Mouse (Mus musculus) heart, embryonic 15.5 days (tissue): Measurements from ENCODE around the gene Bloc1s3. TPM values are rescaled to one million over a fixed set of nuclear protein-coding genes. Genes with fewer than 3 reads are reported as not detected.

ENCODE experiments used
- ATAC-seq: fragments of 200-750 bp; cut with Nextera tagmentation; replicated peaks from 2 replicates; pipeline ENCODE4 v1.8.0; 2017; ENCODE audit warnings: low read depth, moderate TSS enrichment; ENCODE audit not compliant: insufficient number of reproducible peaks, insufficient read depth, low FRiP score
- H3K27ac ChIP-seq: fragments of 300-500 bp; sonication (generic); 2 replicates; pipeline ENCODE4 v1.5.1; 2015; ENCODE audit warnings: mild to moderate bottlenecking, inconsistent platforms
- H3K27me3 ChIP-seq: fragments of 300-500 bp; sonication (generic); 2 replicates; pipeline ENCODE4 v1.6.1; 2015; ENCODE audit warnings: inconsistent platforms
- H3K36me3 ChIP-seq: fragments of 300-500 bp; sonication (generic); 2 replicates; pipeline ENCODE4 v1.6.1; 2015; ENCODE audit warnings: mild to moderate bottlenecking, inconsistent platforms
- H3K4me1 ChIP-seq: fragments of 300-500 bp; sonication (generic); replicated peaks from 2 replicates; pipeline ENCODE4 v1.6.1; 2015; ENCODE audit warnings: inconsistent platforms
- H3K4me2 ChIP-seq: fragments of 300-500 bp; sonication (generic); 2 replicates; pipeline ENCODE4 v1.6.1; 2015; ENCODE audit warnings: inconsistent platforms, mild to moderate bottlenecking, moderate library complexity
- H3K4me3 ChIP-seq: fragments of 300-500 bp; sonication (generic); 2 replicates; pipeline ENCODE4 v1.5.1; 2015; ENCODE audit warnings: mild to moderate bottlenecking, inconsistent platforms
- H3K9ac ChIP-seq: fragments of 300-500 bp; sonication (generic); 2 replicates; pipeline ENCODE4 v1.6.1; 2015; ENCODE audit warnings: mild to moderate bottlenecking, inconsistent platforms
- H3K9me3 ChIP-seq: fragments of 300-500 bp; sonication (generic); replicated peaks from 2 replicates; pipeline ENCODE4 v1.6.1; 2016; ENCODE audit warnings: inconsistent platforms
- WGBS: fragments of 180-500 bp; shearing (Covaris S2); methylation state at CpG from one replicate; pipeline ENCODE4 v1.1.7; 2015; ENCODE audit warnings: mixed read lengths; 5-methylcytosine and 5-hydroxymethylcytosine counted together
- polyA plus RNA-seq: library from polyadenylated mRNA; unstranded; fragments of >200 nt; fragmentation: Nextera tagmentation; extraction: Ambion mirVana; gene quantifications from 2 replicates; pipeline ENCODE4 v1.2.1, GENCODE M21; 2015

The Bloc1s3 gene
- 1.5 and 1.7 TPM in 2 replicates for polyA plus RNA-seq

- Histone ChIP-seq H3K4me1 (peaks cover 28% of the 10 kb centered on the region), H3K4me2 (peak within 1 kb of the TSS; percentile 90), H3K36me3 (no peaks in the 10 kb centered on the region), H3K27me3 (no peaks in the 10 kb centered on the region), H3K27ac (peak within 1 kb of the TSS; percentile 78), H3K9me3 (no peaks in the 10 kb centered on the region), H3K9ac (peak within 1 kb of the TSS; percentile 82), H3K4me3 (peak within 1 kb of the TSS; percentile 88)
- under 1% methylated on average over 56 of the region's 56 CpGs for WGBS
- ATAC-seq: peak; percentile 95
Measured at GRCm38 (mm10) chr7:19508150-19508923, at the start of gene Bloc1s3, which contains the start of gene Trappc6a. Gene Bloc1s3 (minus strand): TSS chr7:19508367. Gene Trappc6a (plus strand): TSS chr7:19508395.

- Histone ChIP-seq H3K27ac (peak overlapping the region; percentile 53), H3K9ac (no peak overlapping the region)
- ATAC-seq: no peak
Measured at GRCm38 (mm10) chr7:19557086-19557485, 48.9 kb upstream of the Bloc1s3 start.

GRCm38 (mm10) chr7:19554168-19554567, 46.0 kb upstream of the Bloc1s3 start:
- WGBS: 90% methylated on average over 1 of the region's 1 CpGs
- no peak overlapping the region for H3K27ac ChIP-seq
- no peak overlapping the region for H3K9ac ChIP-seq
- no peaks in the 10 kb centered on the region; the same call in 1 of the 2 replicates for H3K36me3 ChIP-seq
- peaks cover 39% of the 10 kb centered on the region for H3K4me1 ChIP-seq
- no peak overlapping the region for H3K4me3 ChIP-seq
- no peak for ATAC-seq
- H3K4me2 ChIP-seq: no peak overlapping the region
- no peaks in the 10 kb centered on the region for H3K27me3 ChIP-seq
- no peaks in the 10 kb centered on the region for H3K9me3 ChIP-seq

More at GRCm38 (mm10) chr7:19557086-19557485, 48.9 kb upstream of the Bloc1s3 start:
- Histone ChIP-seq H3K4me3 (no peak overlapping the region), H3K4me1 (peaks cover 59% of the 10 kb centered on the region), H3K9me3 (no peaks in the 10 kb centered on the region), H3K36me3 (no peaks in the 10 kb centered on the region; the same call in 1 of the 2 replicates), H3K27me3 (no peaks in the 10 kb centered on the region), H3K4me2 (no peak overlapping the region)
- WGBS: 73% methylated on average over 2 of the region's 2 CpGs

GRCm38 (mm10) chr7:19552443-19552842, 44.3 kb upstream of the Bloc1s3 start:
- H3K36me3 ChIP-seq: no peaks in the 10 kb centered on the region; the same call in 1 of the 2 replicates
- peaks cover 22% of the 10 kb centered on the region for H3K4me1 ChIP-seq
- ATAC-seq: no peak
- no peak overlapping the region for H3K9ac ChIP-seq
- no peak overlapping the region for H3K4me3 ChIP-seq
- no peaks in the 10 kb centered on the region for H3K9me3 ChIP-seq
- H3K27ac ChIP-seq: no peak overlapping the region
- no peak overlapping the region for H3K4me2 ChIP-seq
- 38% methylated on average over 2 of the region's 2 CpGs for WGBS
- H3K27me3 ChIP-seq: no peaks in the 10 kb centered on the region

- Histone ChIP-seq H3K9me3 (no peaks in the 10 kb centered on the region), H3K36me3 (no peaks in the 10 kb centered on the region; the same call in 1 of the 2 replicates), H3K4me2 (no peak overlapping the region), H3K27ac (no peak overlapping the region), H3K27me3 (no peaks in the 10 kb centered on the region), H3K4me3 (no peak overlapping the region), H3K9ac (no peak overlapping the region), H3K4me1 (peaks cover 15% of the 10 kb centered on the region)
- WGBS: 84% methylated on average over 5 of the region's 5 CpGs
- ATAC-seq: no peak
Measured at GRCm38 (mm10) chr7:19551634-19552033, 43.5 kb upstream of the Bloc1s3 start.

- H3K27ac ChIP-seq: no peak overlapping the region
- no peak overlapping the region for H3K9ac ChIP-seq
- H3K9me3 ChIP-seq: no peaks in the 10 kb centered on the region
- H3K4me1 ChIP-seq: peaks cover 22% of the 10 kb centered on the region
- no peaks in the 10 kb centered on the region; the same call in 1 of the 2 replicates for H3K36me3 ChIP-seq
- WGBS: 78% methylated on average over 10 of the region's 10 CpGs
- H3K27me3 ChIP-seq: no peaks in the 10 kb centered on the region
- ATAC-seq: no peak
- H3K4me3 ChIP-seq: no peak overlapping the region
- H3K4me2 ChIP-seq: no peak overlapping the region
Measured at GRCm38 (mm10) chr7:19549394-19549793, 41.2 kb upstream of the Bloc1s3 start.

- no peak overlapping the region for H3K4me3 ChIP-seq
- H3K36me3 ChIP-seq: no peaks in the 10 kb centered on the region; the same call in 1 of the 2 replicates
- no peaks in the 10 kb centered on the region for H3K27me3 ChIP-seq
- no peak overlapping the region for H3K27ac ChIP-seq
- no peaks in the 10 kb centered on the region for H3K9me3 ChIP-seq
- 78% methylated on average over 2 of the region's 2 CpGs for WGBS
- peaks cover 36% of the 10 kb centered on the region for H3K4me1 ChIP-seq
- ATAC-seq: no peak
- no peak overlapping the region for H3K4me2 ChIP-seq
- no peak overlapping the region for H3K9ac ChIP-seq
Measured at GRCm38 (mm10) chr7:19547344-19547969, 39.3 kb upstream of the Bloc1s3 start.

GRCm38 (mm10) chr7:19546007-19546406, 37.8 kb upstream of the Bloc1s3 start:
- H3K4me2 ChIP-seq: no peak overlapping the region; the same call in 1 of the 2 replicates
- H3K4me1 ChIP-seq: peaks cover 51% of the 10 kb centered on the region
- H3K27me3 ChIP-seq: no peaks in the 10 kb centered on the region
- no peak for ATAC-seq
- no peak overlapping the region for H3K4me3 ChIP-seq
- H3K27ac ChIP-seq: no peak overlapping the region
- no peaks in the 10 kb centered on the region for H3K9me3 ChIP-seq
- no peaks in the 10 kb centered on the region; the same call in 1 of the 2 replicates for H3K36me3 ChIP-seq
- no peak overlapping the region for H3K9ac ChIP-seq
- WGBS: 22% methylated on average over 3 of the region's 3 CpGs

- 43% methylated on average over 6 of the region's 6 CpGs for WGBS
- Histone ChIP-seq H3K27ac (no peak overlapping the region), H3K27me3 (no peaks in the 10 kb centered on the region), H3K4me1 (peaks cover 54% of the 10 kb centered on the region), H3K36me3 (no peaks in the 10 kb centered on the region; the same call in 1 of the 2 replicates), H3K4me3 (no peak overlapping the region), H3K4me2 (no peak overlapping the region), H3K9ac (no peak overlapping the region), H3K9me3 (no peaks in the 10 kb centered on the region)
- ATAC-seq: no peak
Measured at GRCm38 (mm10) chr7:19543584-19543983, 35.4 kb upstream of the Bloc1s3 start.

GRCm38 (mm10) chr7:19542155-19542691, 34.1 kb upstream of the Bloc1s3 start:
- Histone ChIP-seq H3K4me3 (no peak overlapping the region), H3K36me3 (no peaks in the 10 kb centered on the region), H3K4me1 (peaks cover 58% of the 10 kb centered on the region), H3K9me3 (no peaks in the 10 kb centered on the region), H3K9ac (no peak overlapping the region), H3K4me2 (no peak overlapping the region), H3K27ac (peak overlapping the region; percentile 18; the same call in 1 of the 2 replicates), H3K27me3 (no peaks in the 10 kb centered on the region)
- peak; percentile 79 for ATAC-seq
- 56% methylated on average over 8 of the region's 8 CpGs for WGBS

GRCm38 (mm10) chr7:19541681-19542154, 33.6 kb upstream of the Bloc1s3 start:
- H3K27ac ChIP-seq: 0 out of 2 replicates have a peak overlapping the region, but pooled peaks have one; percentile 18
- no peaks in the 10 kb centered on the region for H3K27me3 ChIP-seq
- no peak for ATAC-seq
- no peak overlapping the region for H3K4me2 ChIP-seq
- no peaks in the 10 kb centered on the region for H3K9me3 ChIP-seq
- H3K9ac ChIP-seq: no peak overlapping the region
- 81% methylated on average over 7 of the region's 7 CpGs for WGBS
- no peaks in the 10 kb centered on the region for H3K36me3 ChIP-seq
- H3K4me1 ChIP-seq: peaks cover 63% of the 10 kb centered on the region
- no peak overlapping the region for H3K4me3 ChIP-seq
